Mouse (Mus musculus) skeletal muscle tissue, adult 2 months (tissue): ENCODE measurements at regions not wholly inside any gene's neighbourhood (a gene's known extent, or its start where the extent isn't known, plus 50 kb on each side); places are given as distances from the start of the nearest gene placed in this dataset.
A peak's percentile ranks its signal among the peaks of the same experiment; 100 is the strongest.
"Not testable (repeated sequence)": the region's sequence is repeated elsewhere in the genome, so short reads cannot be mapped to it uniquely, and the experiment has no call there.

Experiments used
- DNase-seq: peaks from one replicate; pipeline ENCODE4 v3.0.0-alpha.2; 2012; ENCODE audit warnings: low read depth, low spot score

GRCm38 (mm10) chr12:21680026-21680425, 262.6 kb upstream of the Ywhaq start:
- not testable (repeated sequence) for DNase-seq

DNA sequence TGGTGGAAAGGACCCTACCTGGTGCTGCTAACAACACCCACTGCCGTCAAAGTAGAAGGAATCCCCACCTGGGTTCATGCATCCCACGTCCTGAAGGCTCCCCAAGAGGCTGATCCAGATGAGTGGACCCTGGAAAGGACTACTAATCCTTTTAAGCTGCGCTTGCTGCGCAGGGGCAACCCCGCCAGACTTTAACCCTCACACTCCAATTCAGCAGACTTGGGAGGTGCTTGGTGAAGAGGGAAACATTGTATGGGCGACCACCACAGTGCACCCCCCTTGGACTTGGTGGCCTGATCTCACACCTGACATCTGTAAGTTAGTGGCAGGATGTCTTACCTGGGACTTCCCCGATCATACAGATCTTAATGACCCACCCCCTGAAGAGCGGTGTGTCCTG, 231.9 kb upstream of the Ywhaq start:
- DNase-seq = not testable (repeated sequence)

- DNase-seq = peak; percentile 21
These were observed 196.3 kb upstream of the Ywhaq start for GRCm38 (mm10) chr12:21613781-21614180.

DNA sequence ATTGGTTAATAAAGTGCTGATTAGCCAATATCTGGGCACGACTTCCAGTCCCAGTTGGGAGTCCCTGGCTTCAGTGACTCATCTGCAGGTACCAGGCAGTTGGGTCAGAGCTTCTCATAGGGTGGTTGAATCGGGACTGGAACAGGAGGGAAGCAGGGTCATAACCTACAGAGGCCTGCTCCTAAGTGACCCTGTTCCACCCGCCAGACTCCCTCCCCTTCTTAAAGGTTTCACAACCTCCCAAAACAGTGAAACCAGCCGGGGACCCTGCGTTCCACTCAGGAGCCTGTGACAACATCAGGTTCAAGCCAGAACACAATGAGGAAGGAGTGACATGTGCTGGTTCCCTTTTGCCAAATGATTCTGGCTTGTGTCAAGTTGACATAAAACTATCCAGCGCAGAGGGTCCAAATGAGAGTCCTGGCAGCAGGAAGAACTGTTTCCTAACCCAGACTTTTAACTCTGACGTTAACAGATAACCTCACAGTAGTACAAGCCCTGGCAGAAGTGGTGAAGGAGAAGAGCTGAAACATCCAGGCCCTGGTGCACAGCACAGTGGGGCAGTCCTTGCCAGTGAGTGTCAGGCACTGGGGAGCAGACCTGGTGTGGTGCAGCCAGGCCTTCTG, 151.1 kb upstream of the Ywhaq start:
- DNase-seq = peak; percentile 15

DNA sequence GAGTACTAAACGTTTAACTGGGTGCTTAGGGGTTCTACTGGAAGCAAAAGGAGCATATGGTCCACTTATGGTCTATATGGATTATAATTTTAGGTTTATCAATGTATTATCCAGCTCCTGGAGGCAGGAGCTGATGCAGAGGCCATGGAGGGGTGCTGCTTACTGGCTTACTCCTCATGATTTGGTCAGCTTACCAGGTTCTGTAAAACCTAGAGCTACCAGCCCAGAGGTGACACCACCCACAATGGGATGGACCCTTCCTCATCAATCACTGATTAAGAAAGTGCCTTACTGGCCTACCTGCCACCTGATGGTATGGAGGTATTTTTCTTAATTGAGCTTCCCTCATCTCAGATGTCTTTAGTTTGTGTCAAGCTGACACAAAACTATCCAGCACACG, 126.5 kb upstream of the Ywhaq start:
- not testable (repeated sequence) for DNase-seq

DNA sequence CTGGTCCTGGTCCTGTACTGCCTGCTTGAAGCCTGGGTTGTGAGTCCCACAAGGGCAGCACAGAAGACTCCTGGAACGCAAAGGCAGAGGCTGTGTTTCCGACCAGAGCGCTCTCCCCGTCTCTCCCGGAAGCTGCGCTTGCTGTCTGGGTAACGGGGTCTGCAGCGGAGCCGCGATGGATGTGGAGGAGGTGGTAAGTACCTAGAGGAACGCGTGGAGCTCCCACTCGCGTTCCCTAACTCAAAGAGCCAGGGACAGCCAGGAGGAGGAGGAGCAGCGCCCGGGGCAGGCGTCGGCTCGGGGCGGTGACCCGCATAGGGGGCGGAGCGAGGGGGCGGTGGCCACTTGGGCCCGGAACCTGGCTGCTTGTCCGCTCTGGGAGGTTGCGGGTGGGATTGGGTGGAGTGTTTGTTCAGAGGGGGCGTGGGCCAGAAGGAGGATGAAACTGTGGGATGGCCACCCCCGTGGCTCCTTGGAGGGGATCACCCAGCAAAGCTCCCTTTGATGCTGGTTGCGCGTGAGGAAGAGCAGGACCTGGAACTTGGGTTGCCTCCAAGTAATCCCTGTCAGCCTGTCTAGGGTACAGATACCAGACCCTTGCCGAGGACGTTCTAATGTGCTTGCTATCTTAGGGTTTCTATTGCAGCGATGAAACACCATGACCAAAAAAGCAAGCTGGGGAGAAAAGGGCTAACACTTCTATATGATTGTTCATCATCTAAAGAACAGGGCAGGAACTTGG, 125.9 kb upstream of the Ywhaq start:
- DNase-seq = peak; percentile 15

- no peak for DNase-seq
These were observed 114.3 kb upstream of the Ywhaq start for GRCm38 (mm10) chr12:21531766-21532165.

DNA sequence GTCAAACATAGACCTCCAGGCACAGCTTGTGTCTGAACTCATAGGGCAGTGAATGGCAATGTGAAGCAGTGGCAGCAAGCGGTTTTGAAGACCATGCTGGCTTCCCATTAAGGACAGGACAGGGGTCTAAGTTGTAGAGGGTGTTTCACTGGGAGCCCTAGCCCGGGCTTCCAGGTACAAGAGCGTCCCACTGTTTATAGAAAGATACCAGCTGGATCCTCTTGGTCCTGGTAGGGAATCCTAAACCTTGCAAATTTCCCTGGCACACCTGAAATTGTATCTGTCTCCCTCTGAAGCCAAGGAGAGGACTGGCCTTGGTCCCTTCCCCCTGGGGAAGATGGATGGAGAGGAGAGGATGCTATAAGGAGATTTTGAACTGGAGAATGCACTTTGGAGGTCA, 111.9 kb upstream of the Ywhaq start:
- not testable (repeated sequence) for DNase-seq

DNA sequence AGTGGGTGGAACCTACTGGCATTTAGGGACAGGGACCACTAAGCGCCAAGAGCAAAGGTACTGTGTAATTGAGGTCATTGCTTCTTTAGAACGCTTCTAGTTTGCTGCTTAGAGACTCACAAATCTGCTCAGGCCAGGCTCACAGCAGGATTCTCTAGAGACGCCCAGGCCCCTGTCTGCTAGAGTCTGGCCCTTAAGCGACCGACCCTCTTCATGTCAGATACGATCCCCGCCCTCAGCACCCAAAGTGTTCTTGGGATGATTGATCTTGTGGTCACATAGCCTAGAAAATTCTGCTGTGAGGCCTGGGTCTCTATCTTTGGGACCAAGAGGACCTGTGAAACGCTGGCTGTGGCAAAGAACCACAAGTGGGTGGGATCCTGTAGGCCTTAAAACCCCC, 109.9 kb upstream of the Ywhaq start:
- DNase-seq = not testable (repeated sequence)

GRCm38 (mm10) chr12:21526906-21527305, 109.5 kb upstream of the Ywhaq start:
- DNase-seq = not testable (repeated sequence)

- DNase-seq = not testable (repeated sequence)
These were observed 108.1 kb upstream of the Ywhaq start for GRCm38 (mm10) chr12:21525567-21525966.

DNA sequence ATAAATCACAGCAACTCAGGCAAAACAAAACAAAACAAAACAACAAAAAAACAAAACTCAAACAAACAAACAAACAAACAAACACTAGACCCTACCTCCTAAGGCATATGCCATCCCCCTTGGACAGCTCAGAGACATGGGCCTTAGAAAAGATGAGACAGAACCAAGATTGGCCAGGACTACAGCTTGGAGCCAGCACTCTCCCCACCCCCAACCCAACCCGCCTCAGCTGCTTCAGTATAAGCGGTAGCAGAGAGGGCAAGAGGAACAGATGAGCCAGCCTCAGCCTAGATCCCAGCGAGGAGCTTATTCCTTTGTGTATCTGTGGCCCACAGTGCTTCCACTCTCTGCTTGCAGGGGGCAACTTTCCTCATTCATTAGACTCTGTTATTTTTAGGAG, 105.2 kb upstream of the Ywhaq start:
- DNase-seq = no peak

DNA sequence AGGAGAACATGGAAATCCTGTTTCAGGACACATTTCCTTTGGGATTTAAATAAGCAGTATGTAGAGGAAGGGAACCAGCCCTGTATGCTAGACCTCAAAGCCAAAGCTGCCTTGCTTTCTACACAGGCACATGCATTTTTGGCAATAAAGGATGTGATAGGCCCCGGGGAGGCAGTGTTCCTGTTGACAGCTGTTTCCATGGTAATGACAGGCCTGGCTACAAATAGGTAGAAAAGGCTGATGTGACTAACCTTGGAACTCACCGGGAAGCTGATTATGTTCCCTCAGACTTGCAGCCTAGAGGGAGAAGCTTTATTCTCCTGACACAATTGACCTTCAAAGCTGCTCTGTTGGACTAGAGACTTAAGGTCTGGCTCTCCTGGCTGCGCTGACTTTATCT, 101.6 kb upstream of the Ywhaq start:
- DNase-seq = no peak

DNA sequence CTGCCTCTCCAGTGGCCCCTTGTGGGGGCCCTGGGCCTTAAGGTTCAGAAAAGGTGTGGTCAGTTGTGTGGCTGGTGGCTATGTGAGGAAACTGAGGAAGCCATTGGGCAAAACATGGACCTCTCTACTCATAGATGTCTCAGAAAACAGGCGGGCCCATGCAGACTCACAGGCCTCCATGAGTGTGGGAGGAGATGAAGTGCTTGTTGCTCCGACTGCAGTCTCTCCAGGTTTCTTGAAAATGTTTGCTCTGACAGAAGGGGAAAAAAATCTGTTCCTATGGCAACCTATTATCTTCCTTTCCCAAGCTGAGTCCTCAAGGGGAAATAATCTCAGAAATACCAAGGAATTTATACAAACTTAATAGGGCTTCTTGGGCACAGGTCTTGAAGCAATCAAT, 95.3 kb upstream of the Ywhaq start:
- no peak for DNase-seq

GRCm38 (mm10) chr12:21511043-21511665, 93.7 kb upstream of the Ywhaq start:
- no peak for DNase-seq

DNA sequence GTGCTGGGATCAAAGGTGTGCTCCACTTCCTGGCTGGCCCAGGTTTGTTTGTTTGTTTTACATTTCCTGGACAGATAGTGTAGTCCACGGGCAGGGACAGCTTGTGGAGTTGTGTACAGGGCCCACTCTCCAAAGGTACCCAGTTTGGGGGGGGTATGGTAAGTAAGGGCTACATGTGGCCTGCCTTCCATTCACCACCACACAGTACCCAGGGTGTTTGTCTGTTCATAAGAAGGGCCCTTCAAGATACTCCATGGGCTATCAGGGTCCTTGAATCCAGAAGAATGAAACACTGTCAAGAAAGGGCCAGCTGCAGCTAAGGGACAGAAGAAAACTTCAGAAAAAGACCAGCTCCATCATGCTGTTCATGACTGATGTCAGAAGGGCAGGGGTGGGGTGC, 89.6 kb upstream of the Ywhaq start:
- DNase-seq = no peak

DNA sequence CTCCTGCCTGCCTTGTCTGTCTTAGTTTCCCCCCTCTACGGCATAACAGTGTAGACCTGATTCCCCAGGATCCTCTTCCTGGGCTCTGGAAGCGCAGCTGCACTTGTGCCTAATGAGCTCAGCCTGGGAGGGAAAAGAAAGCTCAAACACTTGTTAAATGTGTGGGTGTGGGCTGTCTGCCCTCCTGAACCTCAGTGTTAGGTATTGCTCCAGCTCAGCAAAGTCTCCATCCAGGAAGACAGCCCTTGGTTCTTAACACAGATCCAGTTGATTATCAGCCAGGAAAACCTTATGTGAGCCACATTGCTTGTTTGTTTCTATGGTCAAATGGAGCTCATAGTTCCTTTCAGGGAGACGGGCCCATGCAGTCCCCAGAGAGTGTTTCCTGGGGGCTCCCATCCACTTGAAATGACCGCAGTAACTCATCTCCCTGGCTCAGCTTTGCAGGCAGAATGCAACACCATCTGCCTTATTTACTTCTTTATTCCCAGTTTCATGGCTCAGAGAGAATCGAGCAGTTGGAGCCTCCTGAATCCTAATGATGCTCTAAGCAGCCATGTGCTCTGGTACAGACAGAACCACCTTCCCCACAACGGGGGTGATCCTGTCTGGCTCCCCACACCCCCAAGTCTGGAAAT, 88.4 kb upstream of the Ywhaq start:
- no peak for DNase-seq

DNA sequence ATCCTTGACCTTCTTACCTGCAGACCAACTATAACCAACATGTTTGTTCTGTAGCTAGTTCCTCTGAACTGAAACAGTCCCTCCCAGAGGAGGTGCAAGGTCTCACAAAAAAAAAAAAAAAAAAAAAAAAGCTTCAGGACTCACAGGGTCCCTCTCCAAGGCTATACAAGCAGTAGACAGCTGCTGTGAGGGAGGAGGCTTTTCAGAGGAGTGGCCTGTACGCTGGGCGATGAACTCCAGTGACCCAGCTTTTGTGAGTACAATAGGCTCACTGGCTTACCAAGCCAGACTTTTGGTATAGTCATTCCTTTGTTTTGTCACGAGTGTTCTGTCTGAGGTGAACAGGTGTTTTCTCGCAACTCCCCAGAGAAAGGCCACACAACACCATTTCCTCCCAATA, 85.8 kb upstream of the Ywhaq start:
- DNase-seq = no peak

DNA sequence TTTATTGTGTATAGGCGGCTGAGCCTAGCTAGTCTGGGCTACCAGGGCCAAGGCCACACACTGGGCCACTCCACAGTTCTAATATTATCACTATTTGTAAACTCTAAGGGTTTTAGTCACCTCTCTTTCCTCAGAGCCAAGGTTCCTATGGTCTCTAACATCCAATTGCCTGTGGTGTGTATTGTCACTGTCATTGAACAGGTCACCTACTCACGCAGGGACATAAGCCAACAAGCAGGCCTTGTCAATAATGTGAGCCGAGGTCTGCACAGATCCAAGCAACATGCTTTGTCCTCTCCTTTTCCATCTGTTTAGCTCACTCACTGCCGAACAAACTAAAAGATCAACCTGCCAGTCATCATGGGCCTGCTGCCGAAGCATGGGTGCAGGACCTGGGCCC, 79.5 kb upstream of the Ywhaq start:
- DNase-seq = no peak

DNA sequence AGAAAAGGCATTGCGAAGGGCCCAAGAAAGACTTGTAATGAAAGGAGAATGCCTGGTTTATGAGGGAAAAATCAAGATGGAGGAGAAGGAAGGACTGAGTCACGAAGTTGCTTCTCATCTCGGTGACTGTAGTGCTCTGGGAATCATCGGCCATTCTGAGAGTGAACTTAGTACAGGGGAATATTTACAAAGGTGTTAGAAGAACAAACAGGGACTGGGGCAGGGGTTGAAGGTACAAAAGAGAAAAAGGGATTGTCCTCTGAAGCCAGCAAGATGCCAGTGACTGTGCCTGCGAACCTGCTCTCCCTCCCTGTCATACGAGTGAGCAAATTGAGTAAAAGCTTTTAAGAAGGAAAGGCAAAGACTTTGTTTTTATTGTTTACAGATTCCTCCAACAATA, 78.1 kb upstream of the Ywhaq start:
- DNase-seq = no peak

DNA sequence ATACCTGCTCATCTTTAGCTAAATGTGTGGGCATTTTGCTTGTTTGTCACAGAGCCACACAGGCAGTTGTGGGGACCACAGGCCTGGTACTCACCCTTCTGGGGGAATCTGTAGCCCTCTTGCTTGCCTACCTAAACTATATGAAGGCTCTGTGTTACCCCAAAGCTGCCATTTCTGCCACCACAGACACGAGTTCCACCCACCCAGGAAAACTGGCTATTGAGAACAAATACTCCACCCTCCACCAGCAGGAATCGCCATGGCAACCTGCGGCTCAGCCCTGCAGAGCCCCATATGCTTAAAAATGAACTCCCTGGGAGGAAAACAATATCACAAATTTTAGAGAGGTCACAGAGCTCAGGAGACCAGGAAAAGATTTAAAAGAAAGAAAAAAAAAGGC, 76.0 kb upstream of the Ywhaq start:
- DNase-seq = no peak

DNA sequence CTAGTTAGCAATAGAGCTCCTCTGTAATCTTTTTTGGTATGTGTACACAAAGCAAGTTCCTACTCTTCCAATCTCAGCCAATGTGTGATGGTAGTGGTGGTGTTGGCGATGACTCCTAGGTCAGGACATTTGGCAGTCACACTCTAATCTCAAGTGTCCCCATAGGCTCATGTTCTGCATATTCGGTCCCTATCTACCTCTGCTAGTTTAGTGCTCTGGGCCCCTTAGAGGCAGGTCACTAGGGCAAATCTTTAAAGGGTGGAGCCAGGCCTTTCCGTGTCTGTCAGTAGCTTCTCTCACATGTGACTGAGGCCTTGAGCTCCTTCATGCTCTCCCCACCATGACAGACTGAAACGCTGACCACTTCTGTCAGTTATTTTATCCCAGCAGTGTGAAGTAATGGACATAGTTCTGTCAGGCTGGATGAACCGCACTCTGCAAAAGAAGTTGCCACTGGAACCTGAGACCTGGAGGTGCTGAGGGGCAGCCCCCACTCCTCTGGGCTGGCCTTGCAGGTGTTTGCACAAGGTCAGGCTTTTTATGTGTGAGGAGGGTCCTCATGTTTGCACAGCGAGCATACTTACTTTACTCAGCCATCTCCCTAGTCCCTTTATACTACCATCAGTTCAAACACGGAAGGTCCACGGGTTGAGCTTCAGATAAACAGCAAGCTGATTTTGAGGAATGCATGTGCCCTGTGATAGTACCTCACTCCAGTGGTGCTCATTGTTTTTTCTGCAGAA, 75.3 kb upstream of the Ywhaq start:
- peak; percentile 23 for DNase-seq
